8 mouse cellular contexts compared by ENCODE assay signal in genomic region chr1:183349840-183350239, GRCm38 (mm10). TPM values are rescaled to one million over a fixed set of nuclear protein-coding genes. Genes with fewer than 3 reads are reported as not detected.
DNase-seq lines count a peak whose midpoint lies in the region; ATAC-seq and TF ChIP-seq lines count a peak whose summit lies in the region.

No protein-coding gene starts in this region.

- 18% methylated on average over 6 of the region's 6 CpGs for WGBS in intestine, postnatal 0 days
- WGBS in intestine, embryonic 15.5 days = 22% methylated on average over 6 of the region's 6 CpGs

- no peak overlapping the region for H3K4me3 ChIP-seq in intestine, postnatal 0 days (ENCODE audit: low read depth, low read length)
- H3K4me3 ChIP-seq in intestine, embryonic 15.5 days (replicated peaks) = no peak overlapping the region

- H3K9me3 ChIP-seq in intestine, postnatal 0 days (ENCODE audit: control insufficient read depth) = no peaks in the 10 kb centered on the region
- no peaks in the 10 kb centered on the region for H3K9me3 ChIP-seq in intestine, embryonic 15.5 days

- DNase-seq in CD4-positive, CD25-positive, alpha-beta regulatory T cell, adult 2 months (ENCODE audit: low read depth, low spot score) = peak; percentile 82
- DNase-seq in adrenal gland, postnatal 10 days = peak; percentile 72
- peak; percentile 28 for DNase-seq in embryo, embryonic 9.5 days (ENCODE audit: extremely low spot score)
- DNase-seq in telencephalon, adult 2 months (ENCODE audit: low read depth, low spot score) = peak; percentile 40

- H3K27me3 ChIP-seq in intestine, postnatal 0 days (replicated peaks; ENCODE audit: control insufficient read depth, insufficient read depth, low read length) = no peaks in the 10 kb centered on the region
- no peaks in the 10 kb centered on the region for H3K27me3 ChIP-seq in intestine, embryonic 15.5 days (replicated peaks)

- ATAC-seq in intestine, postnatal 0 days = no peak
- no peak for ATAC-seq in intestine, embryonic 15.5 days
- peak; percentile 42 for ATAC-seq in inflammation-experienced regulatory T-cells, adult 6 months
- peak; percentile 76 for ATAC-seq in megakaryocyte, adult 5-6 weeks (ENCODE audit: poor library complexity, severe bottlenecking)

- H3K9ac ChIP-seq in intestine, postnatal 0 days (ENCODE audit: low read depth, low read length) = no peak overlapping the region
- no peak overlapping the region for H3K9ac ChIP-seq in intestine, embryonic 15.5 days

- TF ChIP-seq CTCF in intestine, postnatal 0 days (IDR thresholded peaks at IDR 0.05; ENCODE audit: low read depth) = peak; percentile 81

- no peak overlapping the region for H3K4me2 ChIP-seq in intestine, postnatal 0 days (replicated peaks; ENCODE audit: low read depth)
- no peak overlapping the region for H3K4me2 ChIP-seq in intestine, embryonic 15.5 days (replicated peaks)

- no peak overlapping the region for H3K27ac ChIP-seq in intestine, postnatal 0 days (ENCODE audit: low read depth, low read length)
- H3K27ac ChIP-seq in intestine, embryonic 15.5 days = no peak overlapping the region

- H3K4me1 ChIP-seq in intestine, postnatal 0 days (replicated peaks; ENCODE audit: control insufficient read depth, insufficient read depth, low read length) = no peaks in the 10 kb centered on the region
- H3K4me1 ChIP-seq in intestine, embryonic 15.5 days (replicated peaks) = no peaks in the 10 kb centered on the region; the same call in 1 of the 2 replicates

- peaks cover 56% of the 10 kb centered on the region for H3K36me3 ChIP-seq in intestine, postnatal 0 days (ENCODE audit: control insufficient read depth, insufficient read depth)
- peaks cover 22% of the 10 kb centered on the region for H3K36me3 ChIP-seq in intestine, embryonic 15.5 days

RNA-seq across cellular contexts. Expression of gene Mia3, which starts 19.5 kb away (rescaled TPM):
- polyA plus RNA-seq in intestine, postnatal 0 days (2015; fragmentation: Nextera tagmentation; extraction: Ambion mirVana) = 53.9 and 57.3 TPM in 2 replicates
- 79.7 and 81.0 TPM in 2 replicates for polyA plus RNA-seq in intestine, embryonic 15.5 days (2015; fragmentation: Nextera tagmentation; extraction: Ambion mirVana)
- 100 to 1,000 TPM; 134 to 148 TPM for total RNA-seq in adrenal gland, postnatal 10 days (2021)
- polyA plus RNA-seq in inflammation-experienced regulatory T-cells, adult 6 months (2017; shearing (Covaris generic)) = 100 to 1,000 TPM in 1 of 3 experiments, 10 to 100 TPM in 2; 90.7 to 111 (median 99.2) TPM
- total RNA-seq in megakaryocyte, adult 5-6 weeks (2015) = 102 and 119 TPM in 2 replicates
- total RNA-seq in megakaryocyte, adult 5-6 weeks (2017) = 134 and 164 TPM in 2 replicates

RNA-seq across cellular contexts. Expression of gene Taf1a, which starts 38.9 kb away (rescaled TPM):
- polyA plus RNA-seq in intestine, postnatal 0 days (2015; fragmentation: Nextera tagmentation; extraction: Ambion mirVana) = 5.3 and 6.2 TPM in 2 replicates
- polyA plus RNA-seq in intestine, embryonic 15.5 days (2015; fragmentation: Nextera tagmentation; extraction: Ambion mirVana) = 17.9 TPM in 2 replicates
- 10 to 100 TPM; 12.7 to 13.3 TPM for total RNA-seq in adrenal gland, postnatal 10 days (2021)
- 10 to 100 TPM; 18.4 to 37.0 (median 31.4) TPM for polyA plus RNA-seq in inflammation-experienced regulatory T-cells, adult 6 months (2017; shearing (Covaris generic))
- 7.5 and 9.1 TPM in 2 replicates for total RNA-seq in megakaryocyte, adult 5-6 weeks (2015)
- 9.4 and 11.0 TPM in 2 replicates for total RNA-seq in megakaryocyte, adult 5-6 weeks (2017)

RNA-seq across cellular contexts. Expression of gene Brox, which starts 52.8 kb away (rescaled TPM):
- polyA plus RNA-seq in intestine, postnatal 0 days (2015; fragmentation: Nextera tagmentation; extraction: Ambion mirVana) = 29.7 and 32.5 TPM in 2 replicates
- 36.3 and 41.6 TPM in 2 replicates for polyA plus RNA-seq in intestine, embryonic 15.5 days (2015; fragmentation: Nextera tagmentation; extraction: Ambion mirVana)
- total RNA-seq in adrenal gland, postnatal 10 days (2021) = 10 to 100 TPM; 45.0 to 46.0 TPM
- polyA plus RNA-seq in inflammation-experienced regulatory T-cells, adult 6 months (2017; shearing (Covaris generic)) = 10 to 100 TPM; 37.5 to 49.5 (median 40.4) TPM
- total RNA-seq in megakaryocyte, adult 5-6 weeks (2015) = 35.1 and 44.4 TPM in 2 replicates
- total RNA-seq in megakaryocyte, adult 5-6 weeks (2017) = 52.9 and 66.7 TPM in 2 replicates

RNA-seq across cellular contexts. Expression of gene Aida, which starts 53.5 kb away (rescaled TPM):
- 25.1 and 26.3 TPM in 2 replicates for polyA plus RNA-seq in intestine, postnatal 0 days (2015; fragmentation: Nextera tagmentation; extraction: Ambion mirVana)
- 33.5 and 42.4 TPM in 2 replicates for polyA plus RNA-seq in intestine, embryonic 15.5 days (2015; fragmentation: Nextera tagmentation; extraction: Ambion mirVana)
- total RNA-seq in adrenal gland, postnatal 10 days (2021) = 10 to 100 TPM; 41.3 to 51.6 TPM
- polyA plus RNA-seq in inflammation-experienced regulatory T-cells, adult 6 months (2017; shearing (Covaris generic)) = 10 to 100 TPM; 13.2 to 20.9 (median 15.5) TPM
- total RNA-seq in megakaryocyte, adult 5-6 weeks (2015) = 66.0 and 71.4 TPM in 2 replicates
- total RNA-seq in megakaryocyte, adult 5-6 weeks (2017) = 85.7 and 88.5 TPM in 2 replicates

Comparison
In these comparisons a context has a peak if more than half of its experiments do, and no peak if none do; other contexts are left out.
1. ATAC-seq: peak in inflammation-experienced regulatory T-cells, adult 6 months (single experiment) and megakaryocyte, adult 5-6 weeks (single experiment); none in intestine, postnatal 0 days (single experiment) and intestine, embryonic 15.5 days (single experiment).
2. DNase-seq: peak in every context shown above with its lines; median percentile 82 in CD4-positive, CD25-positive, alpha-beta regulatory T cell, adult 2 months; 72 in adrenal gland, postnatal 10 days; 40 in telencephalon, adult 2 months; 28 in embryo, embryonic 9.5 days.